Mouse (Mus musculus) cerebellum, adult 11 months (tissue): ENCODE data around the gene Optc.

ENCODE experiments used
- DNase-seq: peaks from one replicate; pipeline ENCODE4 v3.0.0; 2022

The Optc gene

DNA sequence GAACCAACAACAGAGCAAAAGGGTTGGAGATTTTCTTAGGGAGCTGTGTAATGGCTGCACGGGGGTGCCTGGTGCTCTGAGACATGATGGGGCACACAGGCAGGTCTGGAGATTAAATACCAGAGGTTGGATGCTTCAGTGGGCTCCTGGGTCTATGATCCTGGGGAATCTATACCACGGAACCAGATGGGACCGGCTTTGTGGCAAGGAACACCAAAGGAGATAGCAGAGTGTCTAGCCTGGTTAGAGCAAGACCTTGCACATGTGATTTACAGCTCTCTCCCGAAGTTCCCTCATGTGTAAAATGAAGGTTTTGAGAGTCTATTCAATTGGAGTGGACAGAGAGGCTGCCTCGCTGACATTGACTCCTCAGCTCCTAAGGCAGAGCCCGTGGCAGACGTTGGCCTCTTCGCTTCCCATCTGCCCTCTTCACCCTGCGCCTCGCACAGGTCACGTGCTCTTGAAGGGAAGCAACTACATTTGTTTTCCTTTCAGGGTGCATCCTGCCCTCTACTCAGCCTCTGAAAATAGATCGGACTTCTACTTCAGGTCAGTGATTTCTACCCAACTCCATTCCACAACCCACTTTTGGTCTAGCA lies 28.9 kb downstream of the Optc start:
- no peak for DNase-seq

DNA sequence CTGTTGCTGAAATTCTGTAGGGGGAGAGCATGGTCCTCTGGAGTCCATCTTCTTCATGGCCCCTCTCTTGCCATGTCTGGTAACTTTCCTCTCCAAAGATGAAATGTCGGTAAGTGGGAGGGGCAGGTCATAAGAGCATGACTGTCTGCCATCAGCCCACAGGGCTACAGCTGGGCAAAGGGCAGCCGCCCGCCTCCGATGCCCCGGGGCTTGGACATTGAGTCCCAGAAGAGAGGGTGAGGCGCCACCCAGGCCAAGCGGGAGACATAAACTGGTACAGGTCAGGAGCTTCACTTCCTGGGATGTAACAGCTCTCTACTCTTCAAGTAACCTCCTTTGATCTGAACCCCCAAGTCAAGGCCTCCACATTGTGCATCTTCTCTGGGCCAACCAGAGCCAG lies 30.9 kb downstream of the Optc start:
- no peak for DNase-seq

- DNase-seq, result peak; percentile 58
These were observed 34.5 kb downstream of the Optc start for GRCm38 (mm10) chr1:133873086-133873813.

DNA sequence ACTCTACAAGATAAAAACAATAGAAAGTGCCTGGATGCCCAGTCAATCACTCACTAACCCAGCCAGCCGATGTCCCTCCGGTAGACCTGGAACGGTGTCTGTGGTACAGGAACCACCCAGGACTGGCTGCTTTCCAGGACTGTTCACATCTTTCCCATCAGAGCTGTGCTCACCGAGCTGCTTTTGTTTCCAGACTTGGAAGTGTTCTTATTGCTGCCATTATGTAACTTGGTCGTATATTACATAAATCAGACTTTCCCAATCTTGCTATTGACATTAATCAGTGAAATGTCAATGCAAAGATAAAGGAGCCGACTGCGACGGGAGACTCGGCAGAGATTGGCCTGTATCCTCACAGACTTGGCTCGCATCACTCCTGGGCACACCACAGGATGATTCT lies 36.6 kb downstream of the Optc start:
- peak; percentile 62 for DNase-seq

- peak; percentile 74 for DNase-seq
These were observed 38.6 kb downstream of the Optc start for GRCm38 (mm10) chr1:133869221-133869620.

DNA sequence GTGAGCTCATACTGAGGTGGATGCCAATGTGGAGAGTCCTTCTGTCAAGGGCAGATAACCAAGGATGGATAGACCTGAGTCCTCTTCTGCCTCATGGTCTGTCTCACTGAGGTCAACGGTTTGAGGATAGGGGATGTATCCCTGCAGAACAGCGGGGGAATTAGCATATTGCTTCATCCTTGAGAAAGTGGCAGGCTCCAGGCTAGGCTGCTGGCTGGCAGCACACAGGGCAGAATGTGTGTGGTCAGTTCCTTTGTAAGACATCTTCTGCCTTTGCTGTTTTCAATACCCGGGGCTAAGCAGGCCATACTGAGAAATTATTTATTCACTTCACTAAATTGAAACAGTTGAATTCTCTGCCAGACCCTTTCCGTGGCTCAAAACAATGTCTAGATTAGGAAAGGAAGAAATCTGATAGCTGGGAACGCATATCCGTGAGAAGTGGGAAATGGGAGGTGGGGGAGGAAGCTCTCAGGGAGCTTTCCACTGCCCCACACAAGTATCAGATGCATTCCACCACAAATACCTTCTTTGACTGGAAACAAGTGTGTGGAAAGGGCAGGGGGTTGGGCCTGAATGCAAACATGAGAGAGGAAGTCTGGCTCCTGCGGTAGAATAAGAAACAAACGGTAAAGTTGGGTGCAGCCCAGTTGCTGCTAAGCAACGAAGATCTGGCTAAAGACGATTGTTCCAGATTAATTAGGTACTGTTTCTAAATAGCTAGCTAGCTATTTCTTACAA lies 44.4 kb downstream of the Optc start:
- DNase-seq, result no peak

DNA sequence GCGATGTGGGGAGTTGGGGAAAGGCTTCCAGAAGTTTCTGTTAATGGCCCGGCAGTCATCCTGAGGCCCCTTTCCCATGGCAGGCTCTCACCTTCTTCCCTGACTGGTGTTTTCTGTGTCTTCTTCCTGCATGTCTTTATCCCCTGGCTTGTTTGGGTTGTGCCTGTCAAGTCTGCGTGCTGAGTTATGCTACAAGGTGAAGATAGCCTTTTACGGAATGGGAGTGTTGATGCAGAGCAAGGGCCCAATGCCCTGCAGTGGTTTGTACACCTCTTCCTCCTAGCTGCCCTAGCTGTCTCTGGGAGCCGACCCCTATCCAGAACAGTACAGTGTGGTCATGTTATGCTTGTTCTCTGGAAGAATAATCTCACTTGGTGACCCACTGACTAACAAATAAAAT lies 46.8 kb downstream of the Optc start:
- DNase-seq, result no peak

DNA sequence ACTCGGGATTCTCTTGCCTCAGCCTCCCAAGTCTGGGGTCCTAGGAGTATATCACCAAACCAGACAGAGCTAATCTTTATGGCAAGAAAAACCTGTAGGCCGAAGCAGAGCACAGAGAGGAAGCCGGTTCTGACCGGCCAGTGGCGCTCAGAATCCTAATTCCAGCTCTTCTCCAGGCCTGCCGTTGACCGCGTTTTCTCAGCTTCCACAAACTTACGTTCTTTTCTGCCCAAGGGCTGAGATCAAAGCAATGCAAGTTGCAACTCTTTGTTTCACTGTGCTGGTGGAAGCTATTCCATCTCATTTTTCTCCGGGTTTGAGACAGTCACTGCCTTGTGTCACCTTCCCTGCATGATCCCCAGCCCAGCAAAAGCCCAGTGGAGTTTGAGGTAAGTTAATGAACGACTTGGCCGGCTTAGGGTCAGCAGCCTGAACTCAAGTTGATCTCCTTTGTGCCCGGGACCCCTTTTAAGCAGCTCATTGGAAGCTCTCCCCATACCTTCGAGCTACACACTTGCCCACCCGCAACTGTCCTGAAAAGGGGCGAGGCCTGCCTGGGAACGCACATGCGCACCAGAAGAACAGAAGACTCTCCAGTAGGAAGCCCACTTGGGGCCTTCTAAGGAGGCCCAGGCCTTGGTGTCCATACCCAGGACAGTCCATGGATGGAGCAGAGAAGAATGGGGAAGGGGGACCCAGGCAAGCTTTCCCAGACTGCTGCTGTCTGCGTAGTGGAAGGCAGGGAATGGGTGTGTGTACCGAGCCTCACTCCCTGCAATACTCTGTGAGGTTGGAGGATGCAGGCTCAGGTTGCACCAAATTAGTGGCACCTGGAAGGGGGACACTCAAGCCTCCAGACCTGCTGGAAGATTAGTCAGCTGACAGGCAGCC lies 47.7 kb downstream of the Optc start:
- DNase-seq, result no peak

DNA sequence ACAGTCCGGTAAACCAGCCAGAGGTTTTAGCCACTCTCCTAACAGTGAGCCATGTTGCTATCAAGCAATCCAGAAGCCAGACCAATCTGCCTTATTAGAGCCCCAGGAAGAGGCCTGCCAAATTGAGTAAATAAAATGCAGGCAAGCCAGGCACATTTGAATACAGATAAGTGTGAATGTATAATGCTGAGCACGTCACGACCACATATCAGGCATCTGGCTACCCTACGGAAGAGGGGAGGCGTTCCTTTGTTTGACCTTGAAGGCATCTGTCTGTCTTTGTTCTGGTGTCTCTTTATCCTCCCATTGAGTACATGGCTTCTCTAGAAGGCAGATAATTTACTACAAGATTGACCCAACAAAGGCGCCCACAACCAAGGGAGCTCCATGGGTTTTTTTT lies 48.5 kb downstream of the Optc start:
- no peak for DNase-seq

DNA sequence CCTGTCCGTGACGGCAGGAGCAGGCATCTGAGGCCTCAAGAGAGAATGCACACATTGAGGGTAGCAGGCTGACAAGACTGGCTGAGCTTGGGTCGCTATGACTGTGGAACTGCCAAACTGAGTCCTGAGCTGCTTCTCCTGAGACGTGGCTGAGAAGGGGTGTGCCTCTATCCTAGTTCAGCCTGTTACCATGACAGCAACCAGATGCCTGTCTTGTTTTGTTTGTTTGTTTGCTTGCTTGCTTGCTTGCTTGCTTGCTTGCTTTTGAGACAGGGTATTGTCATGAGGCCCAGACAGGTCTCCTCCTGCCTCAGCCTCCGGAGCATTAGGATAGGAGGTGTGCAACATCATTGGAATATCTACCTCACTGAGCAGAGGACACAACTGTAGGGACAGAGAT lies 50.0 kb downstream of the Optc start:
- DNase-seq, result no peak

GRCm38 (mm10) chr1:133857171-133857570 lies 50.6 kb downstream of the Optc start:
- DNase-seq, result no peak

DNA sequence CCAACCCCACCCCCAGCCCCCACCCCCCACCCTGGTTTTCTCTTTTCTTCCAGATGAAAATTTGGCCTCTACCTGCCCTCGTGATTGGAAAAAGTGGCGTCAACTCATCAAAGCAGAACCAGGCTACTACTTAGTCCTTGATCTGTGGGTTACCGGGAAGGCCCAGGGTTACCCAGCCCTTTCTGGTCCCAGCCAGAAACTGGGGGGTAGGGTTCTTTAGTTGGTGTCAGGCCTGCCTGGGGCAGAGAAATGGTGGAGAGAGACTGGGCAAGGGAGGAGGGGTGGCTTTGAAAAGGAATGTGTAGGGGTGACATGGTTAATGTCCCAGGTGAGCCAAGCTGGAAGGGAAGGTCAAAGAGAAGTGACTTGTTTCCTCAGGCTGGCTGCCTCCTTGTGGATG lies 51.1 kb downstream of the Optc start:
- no peak for DNase-seq

GRCm38 (mm10) chr1:133856133-133856541 lies 51.7 kb downstream of the Optc start:
- DNase-seq, result no peak

GRCm38 (mm10) chr1:133855274-133856017 lies 52.4 kb downstream of the Optc start:
- no peak for DNase-seq

DNA sequence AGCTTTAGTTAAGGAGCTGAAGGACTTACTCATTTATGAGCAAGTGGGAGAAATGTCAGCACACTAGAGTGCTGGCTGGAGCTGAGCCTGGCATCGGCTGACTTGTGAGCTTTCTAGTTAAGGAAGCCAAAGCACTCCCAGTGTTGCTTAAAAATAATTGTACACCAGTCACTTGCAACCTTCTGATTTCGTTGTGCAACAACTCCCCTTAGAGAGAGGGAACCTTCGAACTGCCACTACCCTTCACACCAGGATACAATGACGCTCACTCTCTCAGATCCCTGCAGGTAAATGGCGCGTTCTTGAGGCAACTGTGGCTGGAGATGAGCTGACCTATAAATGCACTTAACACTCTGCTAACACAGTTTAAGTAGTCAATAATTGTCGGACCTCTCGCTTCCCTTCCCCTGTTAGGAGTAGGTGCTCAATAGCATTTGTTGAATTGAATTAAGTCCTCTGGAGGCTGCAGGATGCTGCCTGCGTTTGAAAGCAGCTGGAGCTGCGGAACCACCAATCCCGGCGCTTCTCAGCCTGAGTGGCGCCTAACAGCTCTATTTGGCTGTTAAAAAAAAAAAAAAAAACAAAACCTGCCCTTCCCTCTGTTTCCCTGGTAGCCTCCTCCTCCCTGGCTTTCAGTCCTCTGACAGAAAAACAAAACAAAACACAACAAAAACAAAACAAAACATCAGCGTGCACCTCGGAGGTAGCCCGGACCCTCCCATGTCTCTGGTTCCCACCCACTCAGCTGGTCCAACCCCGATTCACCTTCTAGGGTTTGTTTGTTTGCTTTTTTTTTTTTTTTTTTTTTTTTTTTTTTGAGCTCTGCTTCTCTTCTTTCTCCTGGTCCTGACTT lies 53.2 kb downstream of the Optc start:
- no peak for DNase-seq
